Mouse (Mus musculus): ENCODE results near the gene Olfr288. TPM values are rescaled to one million over a fixed set of nuclear protein-coding genes. Genes with fewer than 3 reads are reported as not detected.

Olfr288 gene
- total RNA-seq, 2 experiments from 2014 or later, result not detected

DNA sequence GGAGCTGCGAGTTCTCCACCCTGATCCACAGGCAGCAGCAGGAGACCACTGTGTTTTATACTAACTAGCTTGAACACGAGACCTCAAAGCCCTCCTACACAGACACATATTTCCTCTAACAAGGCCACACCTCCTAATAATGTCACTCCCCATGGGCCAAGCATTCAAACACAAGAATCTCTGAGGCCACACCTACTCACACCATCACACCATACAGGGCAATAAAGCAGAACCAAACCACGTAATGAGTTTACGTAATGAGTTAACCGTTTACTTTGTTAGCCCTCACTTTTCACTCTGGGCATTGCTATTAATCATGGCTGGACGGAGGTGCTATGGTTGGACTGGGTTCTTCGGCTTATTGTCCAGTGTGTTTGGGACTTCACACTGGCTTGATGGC lies 55.6 kb downstream of the Olfr288 start:
- no peak for TF ChIP-seq CTCF (IDR thresholded peaks at IDR 0.05)
- peak overlapping the region; percentile 86 for H3K27ac ChIP-seq
- no peak overlapping the region for H3K4me3 ChIP-seq
- intact Hi-C loops (cut with DNase I), result no loop called here
- DNase-seq, result no peak

DNA sequence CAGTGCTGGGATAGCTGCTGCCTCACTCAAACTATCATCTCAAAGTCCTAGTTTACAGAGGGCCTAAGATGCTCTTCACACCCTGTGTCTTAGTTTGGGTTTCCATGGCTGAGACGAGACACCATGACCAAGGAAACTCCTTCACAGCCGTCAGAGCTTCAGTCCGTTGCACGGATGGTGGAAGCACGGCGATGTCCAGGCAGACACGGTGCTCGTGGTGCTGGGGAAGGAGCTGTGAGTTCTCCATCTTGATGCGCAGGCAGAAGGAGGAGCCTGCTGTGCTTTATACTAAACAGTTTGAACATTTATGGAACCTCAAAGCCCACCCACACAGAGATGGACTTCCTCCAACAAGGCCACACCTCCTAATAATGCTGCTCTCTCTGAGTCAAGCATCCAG lies 58.5 kb downstream of the Olfr288 start:
- no peak overlapping the region for H3K4me3 ChIP-seq
- no peak overlapping the region for H3K27ac ChIP-seq
- TF ChIP-seq CTCF (IDR thresholded peaks at IDR 0.05), result no peak
- DNase-seq, result peak; percentile 20
- intact Hi-C loops (cut with DNase I), result no loop called here

Other genes with a start within 250 kb of the Olfr288 start
- gene Tmem106c, start 231.3 kb downstream of the Olfr288 start, total RNA-seq (2021), result 1 to 10 TPM; 4.9 to 7.3 TPM
- 1 to 10 TPM; 1.1 to 1.5 TPM for gene Col2a1, start 190.8 kb downstream of the Olfr288 start, total RNA-seq (2021)
- 1,000 to 10,000 TPM; 2,669 to 2,908 TPM for gene Pfkm, start 103.0 kb downstream of the Olfr288 start, total RNA-seq (2021)
- gene Senp1, start 101.8 kb downstream of the Olfr288 start, total RNA-seq (2021), result 1 to 10 TPM; 7.4 to 8.5 TPM
- gene Asb8, start 29.9 kb downstream of the Olfr288 start, total RNA-seq (2021), result 100 to 1,000 TPM in 1 of 2 experiments, 10 to 100 TPM in 1; 97.8 to 124 TPM
- not detected for gene Ccdc184, start 28.4 kb downstream of the Olfr288 start, total RNA-seq (2021)
- not detected for gene Gm44579, start 25.4 kb upstream of the Olfr288 start, total RNA-seq (2021)
- gene Olfr287, start 25.5 kb upstream of the Olfr288 start, total RNA-seq (2021), result not detected
- not detected for gene Olfr286, start 38.9 kb upstream of the Olfr288 start, total RNA-seq (2021)
- not detected for gene H1fnt, start 61.8 kb upstream of the Olfr288 start, total RNA-seq (2021)
- 10 to 100 TPM in 1 of 2 experiments, 1 to 10 TPM in 1; 10.0 to 11.8 TPM for gene Zfp641, start 100.6 kb upstream of the Olfr288 start, total RNA-seq (2021)
- gene Olfr285, start 121.8 kb upstream of the Olfr288 start, total RNA-seq (2021), result not detected
- not detected for gene Olfr284, start 145.4 kb upstream of the Olfr288 start, total RNA-seq (2021)
- not detected for gene Olfr283, start 185.4 kb upstream of the Olfr288 start, total RNA-seq (2021)
- not detected for gene Olfr282, start 235.7 kb upstream of the Olfr288 start, total RNA-seq (2021)

Measured in gastrocnemius, adult 2 months (tissue).